Mouse (Mus musculus) embryonic facial prominence, embryonic 15.5 days (tissue): ENCODE data around the gene Smim20. TPM values are rescaled to one million over a fixed set of nuclear protein-coding genes. Genes with fewer than 3 reads are reported as not detected.

Experiments
- ATAC-seq: fragments of 200-750 bp; cut with Nextera tagmentation; 2 replicates; pipeline ENCODE4 v1.8.0; 2017; ENCODE audit warnings: low read depth, moderate TSS enrichment; ENCODE audit not compliant: insufficient number of reproducible peaks, low FRiP score, low TSS enrichment
- H3K27ac ChIP-seq: fragments of 300-500 bp; sonication (generic); replicated peaks from 2 replicates; pipeline ENCODE4 v1.5.1; 2015; ENCODE audit warnings: mild to moderate bottlenecking, inconsistent platforms
- H3K27me3 ChIP-seq: fragments of 300-500 bp; sonication (generic); 2 replicates; pipeline ENCODE4 v1.6.1; 2015; ENCODE audit warnings: inconsistent platforms
- H3K36me3 ChIP-seq: fragments of 300-500 bp; sonication (generic); 2 replicates; pipeline ENCODE4 v1.6.1; 2015; ENCODE audit warnings: mild to moderate bottlenecking, inconsistent platforms
- H3K4me1 ChIP-seq: fragments of 300-500 bp; sonication (generic); 2 replicates; pipeline ENCODE4 v1.6.1; 2015; ENCODE audit warnings: inconsistent platforms
- H3K4me2 ChIP-seq: fragments of 300-500 bp; sonication (generic); replicated peaks from 2 replicates; pipeline ENCODE4 v1.6.1; 2015; ENCODE audit warnings: mild to moderate bottlenecking, inconsistent platforms
- H3K4me3 ChIP-seq: fragments of 300-500 bp; sonication (generic); replicated peaks from 2 replicates; pipeline ENCODE4 v1.5.1; 2015; ENCODE audit warnings: mild to moderate bottlenecking, inconsistent platforms
- H3K9ac ChIP-seq: fragments of 300-500 bp; sonication (generic); 2 replicates; pipeline ENCODE4 v1.6.1; 2015; ENCODE audit warnings: inconsistent platforms
- H3K9me3 ChIP-seq: fragments of 300-500 bp; sonication (generic); replicated peaks from 2 replicates; pipeline ENCODE4 v1.6.1; 2016; ENCODE audit warnings: inconsistent platforms
- WGBS: fragments of 180-500 bp; shearing (Covaris S2); methylation state at CpG from one replicate; pipeline ENCODE4 v1.1.7; 2015; 5-methylcytosine and 5-hydroxymethylcytosine counted together
- polyA plus RNA-seq: library from polyadenylated mRNA; unstranded; fragments of >200 nt; fragmentation: Nextera tagmentation; extraction: Ambion mirVana; gene quantifications from 2 replicates; pipeline ENCODE4 v1.2.1, GENCODE M21; 2015

Smim20 gene
- polyA plus RNA-seq = 84.1 and 86.9 TPM in 2 replicates

DNA sequence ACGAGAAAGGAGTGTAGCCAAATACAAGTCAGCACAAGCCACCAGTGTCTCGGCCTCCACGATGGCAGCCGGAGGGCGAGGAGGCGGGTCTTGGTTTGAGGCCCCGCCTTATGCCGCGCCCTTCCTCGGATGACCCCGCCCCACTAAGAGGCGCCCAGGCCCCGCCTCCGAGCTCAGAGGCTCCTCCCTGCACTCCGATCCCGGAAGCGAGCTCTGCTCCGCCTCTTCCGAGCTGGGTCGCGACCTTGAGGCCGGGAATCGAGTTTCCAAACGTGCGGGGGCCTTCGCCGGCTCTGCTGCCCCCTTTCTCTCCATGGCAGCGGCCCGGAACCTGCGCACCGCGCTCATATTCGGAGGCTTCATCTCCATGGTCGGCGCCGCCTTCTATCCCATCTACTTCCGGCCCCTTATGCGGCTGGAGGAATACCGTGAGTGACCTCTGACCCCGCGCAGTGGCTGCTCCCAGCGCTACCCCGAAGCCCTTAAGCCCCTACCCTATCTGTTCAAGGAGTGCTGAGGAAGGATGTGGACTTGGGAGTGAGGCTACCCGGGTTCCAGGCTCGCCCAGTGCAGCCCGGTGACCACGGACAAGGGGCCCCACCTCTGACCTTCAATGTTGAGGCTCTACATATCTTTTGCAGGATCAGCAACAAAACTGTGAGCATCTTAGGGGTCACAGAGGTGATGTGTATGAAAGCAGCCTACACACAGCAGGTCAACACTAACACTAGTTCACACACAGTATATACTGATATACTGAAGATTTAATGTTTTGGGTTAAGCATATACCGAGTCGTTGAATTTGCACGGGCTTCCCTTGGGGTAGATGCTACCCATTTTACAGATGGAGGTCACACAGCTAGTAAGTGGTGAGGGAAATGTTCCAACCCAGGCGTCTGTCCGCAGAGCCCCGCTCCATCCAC lies at the start of gene Smim20:
Gene Smim20, plus strand, starts transcription at position 153 of the 923 bp plus-strand sequence.
- Histone ChIP-seq H3K9ac (peak within 1 kb of the TSS; percentile 37), H3K4me1 (peaks cover 24% of the 10 kb centered on the region), H3K27ac (peak within 1 kb of the TSS; percentile 73), H3K36me3 (no peaks in the 10 kb centered on the region), H3K4me2 (peak within 1 kb of the TSS; percentile 81), H3K4me3 (peak within 1 kb of the TSS; percentile 74), H3K9me3 (no peaks in the 10 kb centered on the region), H3K27me3 (no peaks in the 10 kb centered on the region)
- 10% methylated on average over 53 of the region's 53 CpGs for WGBS
- ATAC-seq = peak; percentile 92

DNA sequence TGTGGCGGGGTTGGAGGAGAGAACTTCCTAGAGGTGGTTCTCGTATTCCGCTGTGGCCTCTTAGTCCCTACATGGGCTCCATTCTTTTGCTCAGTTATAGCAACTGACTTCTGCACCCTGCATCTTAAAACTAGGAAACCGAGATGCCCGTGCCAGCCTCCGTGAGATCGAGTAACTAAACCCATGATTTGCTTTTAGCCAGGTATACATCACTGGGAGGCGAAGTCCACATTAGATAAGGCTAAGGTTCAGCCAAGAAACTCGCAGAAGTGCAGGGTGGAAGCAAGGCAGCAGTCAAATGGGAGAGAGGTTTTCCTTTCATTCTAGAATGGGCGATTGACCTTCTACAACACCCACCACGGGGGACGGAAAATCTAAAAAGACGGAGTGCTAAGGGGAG lies 41.4 kb upstream of the Smim20 start:
- no peak overlapping the region for H3K4me2 ChIP-seq
- no peaks in the 10 kb centered on the region for H3K4me1 ChIP-seq
- H3K36me3 ChIP-seq = no peaks in the 10 kb centered on the region
- H3K9ac ChIP-seq = no peak overlapping the region
- H3K27me3 ChIP-seq = no peaks in the 10 kb centered on the region
- H3K27ac ChIP-seq = no peak overlapping the region
- 86% methylated on average over 13 of the region's 13 CpGs for WGBS
- ATAC-seq = no peak
- H3K4me3 ChIP-seq = no peak overlapping the region
- H3K9me3 ChIP-seq = no peaks in the 10 kb centered on the region

DNA sequence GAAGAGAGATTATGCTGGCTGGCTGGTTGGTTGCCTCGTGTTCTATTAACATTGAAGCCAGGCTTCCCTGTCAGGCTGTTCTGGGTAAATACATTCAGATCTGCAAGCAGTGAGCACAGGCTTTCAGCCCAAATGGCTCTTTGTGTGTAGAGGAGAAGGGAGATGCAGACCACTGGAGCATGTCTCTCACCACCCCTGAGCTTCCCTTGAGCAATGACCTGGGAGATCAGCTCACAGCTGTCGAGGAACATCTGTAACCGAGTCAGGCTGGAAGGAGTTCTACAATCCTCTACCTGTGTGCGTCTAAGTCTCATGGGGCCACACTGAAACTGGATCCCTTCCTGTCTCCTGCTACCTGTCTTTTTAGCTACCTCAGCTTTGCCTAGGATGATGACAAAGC lies 36.3 kb upstream of the Smim20 start:
- Histone ChIP-seq H3K9ac (no peak overlapping the region), H3K4me2 (no peak overlapping the region), H3K4me1 (no peaks in the 10 kb centered on the region), H3K36me3 (no peaks in the 10 kb centered on the region), H3K4me3 (no peak overlapping the region), H3K27me3 (no peaks in the 10 kb centered on the region), H3K27ac (no peak overlapping the region), H3K9me3 (no peaks in the 10 kb centered on the region)
- WGBS = 46% methylated on average over 4 of the region's 4 CpGs
- ATAC-seq = no peak

DNA sequence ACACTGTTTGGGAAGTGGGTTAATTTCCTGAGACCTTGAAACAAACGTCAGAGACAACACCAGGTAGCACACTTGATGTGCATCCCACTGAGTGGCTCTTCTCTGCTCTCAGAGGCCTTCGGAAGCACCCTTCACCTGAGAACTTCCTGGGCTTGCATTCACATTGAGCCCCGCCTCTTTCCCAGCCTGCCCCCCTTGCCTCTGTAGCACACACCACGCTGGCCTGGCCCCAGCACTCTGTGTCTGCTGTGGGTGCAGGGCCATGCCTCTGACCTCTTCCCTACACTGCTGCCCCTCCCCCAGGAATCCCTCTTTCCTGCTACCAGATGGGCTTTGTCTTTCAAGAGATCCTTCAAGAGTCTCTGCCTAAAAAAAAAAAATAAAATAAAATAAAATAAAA lies 31.3 kb upstream of the Smim20 start:
- WGBS = 12% methylated on average over 4 of the region's 4 CpGs
- ATAC-seq = no peak
- Histone ChIP-seq H3K36me3 (no peaks in the 10 kb centered on the region), H3K4me1 (no peaks in the 10 kb centered on the region), H3K27ac (no peak overlapping the region), H3K4me3 (no peak overlapping the region), H3K27me3 (no peaks in the 10 kb centered on the region), H3K4me2 (no peak overlapping the region), H3K9ac (no peak overlapping the region), H3K9me3 (no peaks in the 10 kb centered on the region)

DNA sequence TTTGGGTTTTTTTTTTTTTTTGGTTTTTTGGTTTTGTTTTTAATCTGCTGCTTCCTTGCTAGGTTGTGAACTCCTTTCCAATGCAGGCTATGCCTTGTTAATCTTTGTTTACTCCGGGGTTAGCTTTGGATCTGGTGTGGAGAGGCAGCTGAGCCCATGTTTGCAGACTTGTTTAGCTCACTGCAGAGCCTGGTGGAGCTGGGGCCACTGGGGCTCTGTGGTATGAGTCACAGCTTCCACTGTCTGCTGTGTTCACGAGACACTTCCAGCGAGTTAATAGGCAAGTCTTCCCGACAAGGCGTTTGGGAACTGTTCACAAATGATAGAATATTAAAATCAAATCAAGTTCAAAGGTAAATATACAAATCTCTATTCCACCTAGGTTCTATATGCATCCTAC lies 30.7 kb upstream of the Smim20 start:
- H3K36me3 ChIP-seq = no peaks in the 10 kb centered on the region
- no peaks in the 10 kb centered on the region for H3K27me3 ChIP-seq
- no peak overlapping the region for H3K27ac ChIP-seq
- no peaks in the 10 kb centered on the region for H3K9me3 ChIP-seq
- H3K4me3 ChIP-seq = no peak overlapping the region
- H3K4me2 ChIP-seq = no peak overlapping the region
- no peak for ATAC-seq
- 27% methylated on average over 5 of the region's 5 CpGs for WGBS
- no peaks in the 10 kb centered on the region for H3K4me1 ChIP-seq
- H3K9ac ChIP-seq = no peak overlapping the region

DNA sequence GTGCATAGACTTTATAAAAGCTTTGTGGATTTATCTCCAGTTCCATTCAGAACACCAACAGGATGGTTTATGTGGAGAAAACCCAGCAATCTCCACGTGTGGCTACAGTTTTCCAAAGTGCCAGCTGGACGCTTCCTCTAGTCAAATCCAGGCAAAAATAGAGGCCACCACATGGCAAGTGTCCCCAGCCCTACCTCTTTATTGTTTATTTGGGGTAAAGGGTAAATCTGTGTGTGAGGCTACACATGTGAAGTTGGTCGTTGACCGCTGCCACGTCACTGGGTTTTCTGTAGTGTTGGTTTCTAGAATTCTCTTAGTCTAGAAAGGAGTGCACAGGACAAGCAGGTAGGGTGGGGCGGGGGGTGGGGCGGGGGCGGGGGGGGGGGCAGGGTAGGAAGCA lies 30.1 kb upstream of the Smim20 start:
- Histone ChIP-seq H3K36me3 (no peaks in the 10 kb centered on the region), H3K27ac (no peak overlapping the region), H3K27me3 (no peaks in the 10 kb centered on the region), H3K4me1 (no peaks in the 10 kb centered on the region), H3K4me2 (no peak overlapping the region), H3K9ac (no peak overlapping the region), H3K9me3 (no peaks in the 10 kb centered on the region), H3K4me3 (no peak overlapping the region)
- 80% methylated on average over 8 of the region's 8 CpGs for WGBS
- ATAC-seq = no peak

DNA sequence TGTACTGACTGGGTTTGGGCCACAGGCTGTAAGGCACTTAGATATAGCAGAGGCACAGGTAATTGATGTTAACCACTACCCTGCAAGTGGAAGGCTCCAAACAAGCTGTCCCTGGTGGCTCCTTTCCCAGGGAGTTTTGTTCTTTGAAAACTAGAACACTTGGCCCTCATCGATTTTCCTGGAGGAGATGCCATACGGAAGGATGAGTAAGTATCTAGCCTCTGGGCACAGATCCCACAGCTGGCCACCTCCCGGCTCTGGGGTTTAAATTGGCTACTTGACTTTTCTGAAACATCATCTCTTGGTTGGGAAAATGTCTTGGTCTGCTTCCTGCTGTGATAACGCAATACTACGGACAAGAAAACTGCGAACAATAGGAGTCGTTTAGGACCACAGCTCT lies 28.1 kb upstream of the Smim20 start:
- Histone ChIP-seq H3K4me3 (no peak overlapping the region), H3K4me1 (no peaks in the 10 kb centered on the region), H3K9ac (no peak overlapping the region), H3K36me3 (no peaks in the 10 kb centered on the region), H3K4me2 (no peak overlapping the region), H3K27ac (no peak overlapping the region), H3K27me3 (no peaks in the 10 kb centered on the region), H3K9me3 (no peaks in the 10 kb centered on the region)
- WGBS = 65% methylated on average over 7 of the region's 7 CpGs
- ATAC-seq = no peak

DNA sequence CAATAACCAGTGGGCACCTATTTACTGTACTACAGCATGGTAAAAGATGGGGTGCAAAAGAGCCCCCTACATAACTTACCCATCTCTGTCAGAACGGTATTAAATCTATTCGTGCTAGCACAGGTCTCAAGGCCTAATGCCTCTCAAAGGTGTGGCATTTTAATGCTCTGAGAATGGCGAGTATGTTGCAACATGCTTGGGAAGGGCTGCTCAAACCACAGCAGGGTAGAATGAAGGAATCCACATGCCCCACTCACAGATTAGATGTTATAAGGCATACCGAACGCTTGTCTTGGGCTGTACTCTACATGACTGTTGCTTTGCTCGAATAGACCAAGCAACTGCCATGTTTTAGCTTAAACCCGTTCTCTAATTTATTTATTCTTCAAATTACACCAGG lies 27.7 kb upstream of the Smim20 start:
- Histone ChIP-seq H3K36me3 (no peaks in the 10 kb centered on the region), H3K4me3 (no peak overlapping the region), H3K4me2 (no peak overlapping the region), H3K27ac (no peak overlapping the region), H3K9ac (no peak overlapping the region), H3K4me1 (no peaks in the 10 kb centered on the region), H3K27me3 (no peaks in the 10 kb centered on the region), H3K9me3 (no peaks in the 10 kb centered on the region)
- WGBS = 62% methylated on average over 7 of the region's 7 CpGs
- no peak for ATAC-seq

DNA sequence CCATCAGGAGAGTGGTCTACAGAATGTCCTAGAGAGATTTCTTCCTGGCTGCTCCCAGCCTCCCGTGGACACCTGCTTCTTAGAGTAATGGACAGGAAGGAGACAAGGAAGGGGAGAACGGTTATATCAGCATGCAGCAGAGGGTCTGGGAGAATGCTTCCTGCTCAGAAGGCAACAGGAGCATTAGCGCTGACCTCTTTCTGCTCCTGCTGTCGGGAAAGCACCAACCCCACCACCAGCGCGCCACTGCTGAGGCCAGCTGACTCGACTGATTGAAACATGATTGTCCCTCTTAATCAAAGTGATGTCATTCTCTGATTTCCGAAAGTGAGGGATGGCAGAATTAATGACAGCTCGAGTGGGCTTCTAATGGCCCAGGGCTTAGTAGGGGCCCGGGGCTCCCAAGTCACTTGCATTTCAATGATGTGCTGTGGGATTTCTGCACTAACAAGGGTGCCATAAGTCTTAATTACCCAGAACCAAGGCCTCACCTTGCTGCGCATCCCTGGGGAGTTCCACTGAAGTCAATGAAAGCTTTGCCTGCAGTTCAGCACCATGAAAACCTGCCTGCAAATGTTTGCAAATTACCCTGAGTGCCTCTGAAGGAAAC lies 26.9 kb upstream of the Smim20 start:
- Histone ChIP-seq H3K4me3 (no peak overlapping the region), H3K27ac (no peak overlapping the region), H3K36me3 (no peaks in the 10 kb centered on the region), H3K4me1 (no peaks in the 10 kb centered on the region), H3K9me3 (no peaks in the 10 kb centered on the region), H3K27me3 (no peaks in the 10 kb centered on the region), H3K9ac (no peak overlapping the region), H3K4me2 (no peak overlapping the region)
- 49% methylated on average over 11 of the region's 11 CpGs for WGBS
- ATAC-seq = 0 out of 2 replicates have a peak, but pooled peaks have one; percentile 13

DNA sequence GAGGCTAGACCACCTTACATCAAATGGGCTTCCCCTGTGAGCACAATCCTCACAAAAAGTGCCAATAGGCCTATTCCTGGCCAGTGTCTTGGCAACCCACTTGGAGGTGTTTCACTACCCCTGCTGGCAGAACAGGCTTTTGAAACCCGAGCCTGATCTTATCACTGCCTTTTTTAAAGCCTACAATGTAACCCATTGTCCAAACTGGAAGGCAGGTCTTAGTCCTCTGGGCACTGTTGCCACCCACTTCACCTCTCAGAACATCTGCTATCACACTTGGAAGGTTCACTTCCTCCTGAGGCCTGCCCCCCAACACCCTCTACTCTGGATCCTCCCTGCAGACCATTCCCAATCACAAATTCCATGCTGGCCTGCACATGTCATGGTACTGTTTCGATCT lies 25.8 kb upstream of the Smim20 start:
- 50% methylated on average over 2 of the region's 2 CpGs for WGBS
- Histone ChIP-seq H3K9ac (no peak overlapping the region), H3K4me2 (no peak overlapping the region), H3K27me3 (no peaks in the 10 kb centered on the region), H3K4me3 (no peak overlapping the region), H3K36me3 (no peaks in the 10 kb centered on the region), H3K9me3 (no peaks in the 10 kb centered on the region), H3K4me1 (no peaks in the 10 kb centered on the region), H3K27ac (no peak overlapping the region)
- ATAC-seq = no peak

DNA sequence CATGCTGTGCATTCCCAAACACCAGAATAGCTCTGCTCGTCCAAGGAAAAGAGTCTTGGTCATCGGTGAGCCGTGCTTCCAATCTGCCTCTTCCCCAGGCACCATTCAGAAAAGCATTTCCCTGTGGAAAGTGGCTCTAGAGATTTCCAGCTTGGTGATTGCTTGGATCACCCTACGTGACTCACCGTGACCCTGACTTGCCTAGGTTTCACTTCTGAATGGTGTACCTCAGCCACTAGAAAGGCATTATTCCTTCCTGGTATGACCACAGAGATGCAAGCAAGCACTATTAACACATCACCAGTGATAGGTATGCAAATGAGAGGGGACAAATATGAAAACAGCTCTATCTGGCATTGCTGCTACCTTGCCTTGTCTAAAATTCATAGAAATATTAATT lies 24.9 kb upstream of the Smim20 start:
- no peaks in the 10 kb centered on the region for H3K4me1 ChIP-seq
- no peak overlapping the region for H3K9ac ChIP-seq
- H3K4me3 ChIP-seq = no peak overlapping the region
- WGBS = 77% methylated on average over 5 of the region's 5 CpGs
- H3K27ac ChIP-seq = no peak overlapping the region
- ATAC-seq = no peak
- H3K4me2 ChIP-seq = no peak overlapping the region
- H3K36me3 ChIP-seq = no peaks in the 10 kb centered on the region
- no peaks in the 10 kb centered on the region for H3K27me3 ChIP-seq
- H3K9me3 ChIP-seq = no peaks in the 10 kb centered on the region
